Mouse (Mus musculus) embryonic fibroblast, embryonic 13.5 days (primary cell): ENCODE measurements around the gene Abca3.

ENCODE experiments used
- CTCF ChIP-seq: IDR thresholded peaks from 2 replicates; pipeline ENCODE4 v1.5.1; 2011; ENCODE audit warnings: mild to moderate bottlenecking, control low read depth, low read length, moderate library complexity, borderline replicate concordance; ENCODE audit not compliant: insufficient read depth
- POLR2A ChIP-seq: IDR thresholded peaks from 2 replicates; pipeline ENCODE4 v1.6.1; 2011; ENCODE audit warnings: low read depth, mild to moderate bottlenecking, control low read depth, low read length, moderate library complexity

GRCm38 (mm10) chr17:24407116-24407803, 55.5 kb downstream of the Abca3 start:
- TF ChIP-seq CTCF (no peak), POLR2A (no peak)
